Mouse (Mus musculus): ENCODE data around the gene 9530053A07Rik.
A peak's percentile ranks its signal among the peaks of the same experiment; 100 is the strongest.
"Not testable (repeated sequence)": the region's sequence is repeated elsewhere in the genome, so short reads cannot be mapped to it uniquely, and the experiment has no call there.

Gene 9530053A07Rik

DNA sequence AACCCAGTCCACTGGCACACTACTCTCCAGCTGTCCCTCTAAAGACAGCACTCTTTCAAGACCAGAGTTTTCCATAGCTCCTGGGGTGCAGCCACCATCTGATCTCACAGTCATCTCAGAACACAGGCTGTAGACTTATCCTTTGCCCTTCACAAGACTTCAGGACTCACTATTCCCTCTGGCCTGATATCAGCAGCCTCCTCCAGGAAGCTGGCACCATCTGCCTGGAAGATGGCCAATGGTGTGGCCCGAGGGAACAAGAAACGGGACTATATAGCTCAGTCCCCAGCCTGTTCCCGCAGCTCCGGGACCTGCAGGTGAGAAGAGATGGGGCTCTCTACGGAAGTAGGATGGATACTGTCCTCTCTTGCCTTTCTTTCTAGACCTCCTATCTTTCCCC, at the start of gene 9530053A07Rik:
TSS of gene 9530053A07Rik (plus strand) at position 301 of the 400 bp plus-strand sequence.
- no peak for DNase-seq (ENCODE audit: low spot score in 2 of 2)

GRCm38 (mm10) chr7:28084215-28084614, 45.1 kb upstream of the 9530053A07Rik start:
- peak in 1 of 2 experiments; percentile 47 for DNase-seq (ENCODE audit: low spot score in 2 of 2)

DNA sequence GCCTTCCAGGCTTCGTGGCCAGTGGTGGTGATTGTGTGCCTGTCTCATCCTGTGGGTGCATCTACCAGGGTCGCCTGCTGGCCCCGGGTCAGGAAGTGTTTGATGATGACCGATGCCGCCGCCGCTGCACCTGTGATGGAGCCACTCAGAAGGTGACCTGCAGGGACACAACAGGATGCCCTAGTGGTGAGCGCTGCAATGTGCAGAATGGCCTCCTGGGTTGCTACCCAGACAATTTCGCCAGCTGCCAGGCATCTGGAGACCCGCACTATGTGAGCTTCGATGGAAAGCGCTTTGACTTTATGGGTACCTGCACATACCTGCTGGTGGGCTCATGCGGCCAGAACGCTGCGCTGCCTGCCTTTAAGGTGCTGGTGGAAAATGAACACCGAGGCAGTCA, 43.0 kb upstream of the 9530053A07Rik start:
- DNase-seq (ENCODE audit: low spot score in 2 of 2), result peak in 1 of 2 experiments; percentile 57

DNA sequence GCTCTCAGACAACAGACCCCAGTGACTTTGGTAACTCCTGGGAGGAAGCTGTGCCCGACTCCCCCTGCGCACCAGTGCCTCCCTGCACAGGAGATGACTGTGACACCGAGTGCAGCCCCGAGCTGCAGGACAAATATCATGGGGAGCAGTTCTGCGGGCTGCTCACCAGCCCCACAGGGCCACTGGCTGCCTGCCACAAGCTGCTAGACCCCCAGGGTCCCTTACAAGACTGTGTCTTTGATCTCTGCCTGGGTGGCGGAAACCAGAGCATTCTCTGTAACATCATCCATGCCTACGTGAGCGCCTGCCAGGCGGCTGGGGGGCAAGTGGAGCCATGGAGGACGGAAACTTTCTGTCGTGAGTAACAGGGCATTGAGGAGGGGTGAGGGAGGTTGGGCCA, 35.7 kb upstream of the 9530053A07Rik start:
- DNase-seq (ENCODE audit: low spot score in 2 of 2), result peak; percentile 10 to 56

DNA sequence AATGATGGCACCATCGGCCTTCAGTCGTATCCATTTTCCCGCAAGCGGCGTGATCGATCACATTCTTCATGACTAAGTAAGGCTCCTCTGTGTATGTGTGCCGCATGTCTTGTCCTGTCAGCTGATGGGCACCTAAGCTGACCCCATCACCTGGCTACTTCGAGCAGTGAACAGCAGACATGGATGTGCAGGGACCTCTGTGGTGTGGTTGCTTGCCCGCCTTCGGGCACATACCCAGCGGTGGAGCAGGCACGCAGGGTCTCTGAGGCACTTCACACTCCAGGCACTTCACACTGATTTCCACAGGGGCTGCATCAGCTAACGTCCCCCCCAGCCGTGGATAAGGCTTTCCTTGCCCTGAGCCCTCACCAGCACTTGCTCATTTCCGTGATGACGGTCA, 30.2 kb upstream of the 9530053A07Rik start:
- peak; percentile 9 to 49 for DNase-seq (ENCODE audit: low spot score in 2 of 2)

- DNase-seq (ENCODE audit: low spot score in 2 of 2), result peak; percentile 23 to 68
Measured at GRCm38 (mm10) chr7:28100596-28101590, 28.4 kb upstream of the 9530053A07Rik start.

GRCm38 (mm10) chr7:28102936-28103335, 26.3 kb upstream of the 9530053A07Rik start:
- peak; percentile 7 to 51 for DNase-seq (ENCODE audit: low spot score in 2 of 2)

DNA sequence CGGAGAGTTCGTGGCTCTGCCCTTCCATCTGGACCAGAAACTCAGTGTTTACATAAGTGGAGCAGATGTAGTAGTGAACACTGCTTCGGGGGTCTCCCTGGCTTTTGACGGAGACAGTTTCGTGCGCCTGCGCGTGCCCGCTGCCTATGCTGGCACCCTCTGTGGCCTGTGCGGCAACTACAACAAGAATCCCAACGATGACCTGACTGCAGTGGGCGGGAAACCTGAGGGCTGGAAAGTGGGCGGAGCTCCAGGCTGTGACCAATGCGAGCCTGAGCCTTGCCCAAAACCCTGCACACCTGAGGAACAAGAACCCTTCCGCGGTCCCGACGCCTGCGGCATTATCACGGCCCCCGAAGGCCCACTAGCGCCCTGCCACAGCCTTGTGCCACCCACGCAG, 24.6 kb upstream of the 9530053A07Rik start:
- DNase-seq (ENCODE audit: low spot score in 2 of 2), result peak; percentile 8 to 52

GRCm38 (mm10) chr7:28106241-28106640, 23.0 kb upstream of the 9530053A07Rik start:
- no peak for DNase-seq (ENCODE audit: low spot score in 2 of 2)

DNA sequence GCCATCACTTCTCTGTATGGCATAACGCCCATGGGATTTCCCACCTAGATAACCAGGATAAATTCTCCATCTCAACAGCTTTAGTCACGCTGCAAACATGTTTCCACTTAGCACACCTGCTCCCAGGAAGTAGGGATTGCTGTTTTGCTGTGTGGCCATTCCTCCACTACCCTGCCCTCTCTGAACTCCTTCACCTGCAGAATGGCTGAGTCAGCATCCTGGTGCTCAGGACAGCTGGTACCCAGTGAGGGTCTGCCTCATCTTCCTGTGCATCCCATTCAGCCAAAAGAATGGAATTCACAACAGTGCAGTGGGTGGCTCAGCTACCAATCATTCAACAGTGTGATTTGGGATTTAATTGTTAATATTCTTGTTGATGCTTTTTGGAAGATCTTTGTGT, 14.6 kb upstream of the 9530053A07Rik start:
- DNase-seq (ENCODE audit: low spot score in 2 of 2), result no peak

DNA sequence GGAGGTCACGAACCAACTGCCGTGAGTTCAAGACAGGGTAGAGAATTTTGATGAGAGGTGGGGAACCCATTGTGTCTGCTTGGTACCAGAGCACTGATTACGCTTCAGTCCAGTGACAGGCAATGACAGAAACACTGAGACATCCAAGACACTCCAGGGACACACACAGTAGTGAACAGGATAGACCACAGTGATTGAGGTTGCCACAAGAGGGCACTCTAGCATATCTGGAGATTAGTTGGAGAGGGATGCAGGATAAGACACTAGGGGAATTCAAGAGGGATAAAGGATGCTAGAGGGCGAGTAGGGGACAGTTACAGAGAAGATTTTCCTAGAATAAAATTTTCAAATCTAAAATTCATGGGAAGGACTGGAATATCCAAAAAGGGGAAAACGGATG, 8.3 kb downstream of the 9530053A07Rik start:
- DNase-seq (ENCODE audit: low spot score in 2 of 2), result no peak

DNA sequence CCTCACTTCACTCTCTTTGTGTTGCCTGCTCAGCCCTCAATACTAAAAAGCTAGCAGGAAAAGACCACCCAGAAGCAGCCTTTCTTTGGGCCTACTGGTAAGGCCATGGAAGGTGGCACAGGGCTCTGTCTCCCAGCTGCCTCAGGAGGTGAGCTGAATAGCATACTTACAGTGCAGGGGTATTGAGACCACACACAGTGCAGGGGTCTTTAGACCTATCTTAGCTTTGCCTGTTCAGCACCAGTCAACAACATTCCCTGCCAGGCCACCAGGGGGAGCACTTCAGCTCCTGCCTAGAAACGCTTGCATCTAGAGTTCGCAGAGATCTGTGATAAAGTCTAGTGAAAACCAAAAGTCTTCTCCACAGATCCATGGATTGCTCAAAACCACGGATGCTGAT, 19.0 kb downstream of the 9530053A07Rik start:
- peak; percentile 54 to 87 for DNase-seq (ENCODE audit: low spot score in 2 of 2)

GRCm38 (mm10) chr7:28149841-28150240, 20.6 kb downstream of the 9530053A07Rik start:
- no peak for DNase-seq (ENCODE audit: low spot score in 2 of 2)

- peak; percentile 48 to 76 for DNase-seq (ENCODE audit: low spot score in 2 of 2)
Measured at GRCm38 (mm10) chr7:28151584-28152221, 22.4 kb downstream of the 9530053A07Rik start.

DNA sequence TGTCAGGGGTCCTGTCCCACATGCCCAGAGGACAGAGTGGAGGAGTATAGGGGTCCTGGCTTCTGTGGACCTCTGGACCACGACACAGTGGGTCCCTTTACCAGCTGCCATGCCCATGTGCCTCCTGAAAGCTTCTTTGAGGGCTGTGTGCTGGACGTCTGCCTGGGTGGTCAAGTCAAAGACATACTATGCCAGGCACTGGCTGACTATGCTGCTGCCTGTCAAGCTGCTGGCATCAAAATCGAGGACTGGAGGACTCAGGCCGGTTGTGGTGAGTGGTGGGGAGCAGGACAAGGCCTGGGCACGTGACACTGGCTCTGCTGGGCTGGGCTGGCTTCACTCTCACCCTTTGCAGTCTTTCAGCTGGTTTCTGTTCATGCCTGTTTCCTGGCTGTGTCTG, 24.3 kb downstream of the 9530053A07Rik start:
- not testable (repeated sequence) for DNase-seq (ENCODE audit: low spot score in 2 of 2)

- no peak for DNase-seq (ENCODE audit: low spot score in 2 of 2)
Measured at GRCm38 (mm10) chr7:28159292-28159691, 30.0 kb downstream of the 9530053A07Rik start.

GRCm38 (mm10) chr7:28159893-28160292, 30.6 kb downstream of the 9530053A07Rik start:
- DNase-seq (ENCODE audit: low spot score in 2 of 2), result no peak

DNA sequence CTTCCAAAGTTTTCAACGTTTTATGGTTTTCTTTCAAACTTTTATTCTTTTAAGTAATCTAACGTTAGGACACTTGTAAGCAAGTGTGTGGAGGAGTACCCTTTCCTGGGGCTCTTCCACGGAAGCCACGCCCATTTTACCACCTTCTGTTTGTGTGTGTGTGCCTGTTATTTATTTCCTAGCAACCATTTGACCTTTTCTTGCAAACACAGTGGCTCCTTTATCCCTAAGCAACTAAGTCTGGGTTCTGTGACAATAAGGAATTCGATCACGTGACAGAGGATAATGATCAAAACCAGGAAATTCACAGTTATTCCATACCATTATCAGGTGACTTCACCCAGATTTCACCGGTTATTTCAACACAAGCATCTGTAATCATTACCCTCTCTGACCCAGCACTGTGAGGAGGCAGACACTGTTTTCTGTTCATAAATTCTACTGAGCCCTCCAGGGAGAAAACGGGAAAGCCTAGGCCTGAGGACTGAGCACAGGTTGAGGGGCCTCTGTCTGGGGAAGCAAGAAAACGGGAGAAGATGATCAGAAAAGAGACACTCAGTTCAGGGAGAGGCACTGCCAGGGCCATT, 32.0 kb downstream of the 9530053A07Rik start:
- no peak for DNase-seq (ENCODE audit: low spot score in 2 of 2)

DNA sequence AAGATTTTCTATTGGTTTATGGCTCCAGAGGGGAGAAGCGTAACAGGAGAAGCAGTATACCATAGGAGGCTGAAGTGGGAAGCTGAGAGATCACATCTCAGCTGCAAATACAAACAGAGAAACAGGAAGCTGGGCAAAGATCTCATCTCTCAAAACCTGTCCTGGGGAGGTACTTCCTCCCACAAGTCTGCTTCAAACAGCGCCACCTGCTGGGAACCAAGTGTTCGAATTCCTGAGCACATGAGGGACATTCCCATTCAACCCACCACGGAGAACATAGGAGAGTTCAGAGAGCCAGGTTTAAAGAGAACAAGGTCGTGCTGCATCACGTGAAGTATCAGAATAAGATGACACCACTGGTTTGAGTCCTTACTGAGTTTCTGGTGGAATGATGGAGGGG, 36.1 kb downstream of the 9530053A07Rik start:
- DNase-seq (ENCODE audit: low spot score in 2 of 2), result no peak

- DNase-seq (ENCODE audit: low spot score in 2 of 2), result peak; percentile 77 to 90
Measured at GRCm38 (mm10) chr7:28168320-28169115, 39.3 kb downstream of the 9530053A07Rik start.

All from spleen, postnatal 4 days (tissue).